Mouse (Mus musculus): ENCODE measurements around the gene Cacna1c. TPM values are rescaled to one million over a fixed set of nuclear protein-coding genes. Genes with fewer than 3 reads are reported as not detected.

The Cacna1c gene
- polyA plus RNA-seq, 1 experiment from 2014 or later: 5.2 TPM

DNA sequence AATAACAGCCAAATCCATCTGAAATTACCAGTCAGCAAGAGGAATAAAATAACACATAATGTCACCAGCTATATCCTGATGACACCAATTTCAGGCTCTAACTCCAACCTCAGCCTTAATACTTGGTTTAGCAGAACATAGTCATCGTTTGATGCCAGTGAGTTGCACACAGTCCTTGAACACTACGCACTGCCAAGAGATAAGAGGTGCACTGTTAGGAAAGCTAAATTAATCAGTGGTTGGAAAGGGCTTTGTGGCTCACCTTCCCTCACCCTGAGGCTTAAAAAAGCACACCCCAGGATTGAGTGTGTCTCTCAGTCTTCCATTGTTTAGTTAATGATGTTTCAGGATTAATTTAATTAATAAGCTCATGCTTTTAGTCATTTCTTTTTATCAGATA lies 16.0 kb downstream of the Cacna1c start:
- H3K4me1 ChIP-seq (replicated peaks): peaks cover 34% of the 10 kb centered on the region
- H3K27me3 ChIP-seq: no peaks in the 10 kb centered on the region
- peaks cover 10% of the 10 kb centered on the region for H3K36me3 ChIP-seq
- no peak overlapping the region for H3K4me2 ChIP-seq (replicated peaks)
- H3K27ac ChIP-seq: no peak overlapping the region
- no peak for ATAC-seq
- H3K9ac ChIP-seq (replicated peaks): no peak overlapping the region
- H3K4me3 ChIP-seq (replicated peaks): no peak overlapping the region
- no peaks in the 10 kb centered on the region for H3K9me3 ChIP-seq
- WGBS: 83% methylated on average over 2 of the region's 2 CpGs

GRCm38 (mm10) chr6:119177101-119177500 lies 19.1 kb downstream of the Cacna1c start:
- Histone ChIP-seq H3K4me3 (replicated peaks) (0 out of 2 replicates have a peak overlapping the region, but pooled peaks have one; percentile 71), H3K4me2 (replicated peaks) (peak overlapping the region; percentile 63), H3K27me3 (no peaks in the 10 kb centered on the region), H3K9me3 (no peaks in the 10 kb centered on the region), H3K27ac (peak overlapping the region; percentile 53), H3K36me3 (no peaks in the 10 kb centered on the region; the same call in 1 of the 2 replicates), H3K4me1 (replicated peaks) (peaks cover 33% of the 10 kb centered on the region), H3K9ac (replicated peaks) (peak overlapping the region; percentile 81; the same call in 1 of the 2 replicates)
- 50% methylated on average over 8 of the region's 8 CpGs for WGBS
- ATAC-seq: no peak

- Histone ChIP-seq H3K4me1 (replicated peaks) (peaks cover 33% of the 10 kb centered on the region), H3K4me3 (replicated peaks) (peak overlapping the region; percentile 71), H3K27me3 (no peaks in the 10 kb centered on the region), H3K27ac (no peak overlapping the region), H3K9ac (replicated peaks) (peak overlapping the region; percentile 81; the same call in 1 of the 2 replicates), H3K36me3 (no peaks in the 10 kb centered on the region; the same call in 1 of the 2 replicates), H3K4me2 (replicated peaks) (peak overlapping the region; percentile 63), H3K9me3 (no peaks in the 10 kb centered on the region)
- WGBS: 70% methylated on average over 7 of the region's 7 CpGs
- no peak for ATAC-seq
Measured at GRCm38 (mm10) chr6:119176103-119176502, 20.1 kb downstream of the Cacna1c start.

DNA sequence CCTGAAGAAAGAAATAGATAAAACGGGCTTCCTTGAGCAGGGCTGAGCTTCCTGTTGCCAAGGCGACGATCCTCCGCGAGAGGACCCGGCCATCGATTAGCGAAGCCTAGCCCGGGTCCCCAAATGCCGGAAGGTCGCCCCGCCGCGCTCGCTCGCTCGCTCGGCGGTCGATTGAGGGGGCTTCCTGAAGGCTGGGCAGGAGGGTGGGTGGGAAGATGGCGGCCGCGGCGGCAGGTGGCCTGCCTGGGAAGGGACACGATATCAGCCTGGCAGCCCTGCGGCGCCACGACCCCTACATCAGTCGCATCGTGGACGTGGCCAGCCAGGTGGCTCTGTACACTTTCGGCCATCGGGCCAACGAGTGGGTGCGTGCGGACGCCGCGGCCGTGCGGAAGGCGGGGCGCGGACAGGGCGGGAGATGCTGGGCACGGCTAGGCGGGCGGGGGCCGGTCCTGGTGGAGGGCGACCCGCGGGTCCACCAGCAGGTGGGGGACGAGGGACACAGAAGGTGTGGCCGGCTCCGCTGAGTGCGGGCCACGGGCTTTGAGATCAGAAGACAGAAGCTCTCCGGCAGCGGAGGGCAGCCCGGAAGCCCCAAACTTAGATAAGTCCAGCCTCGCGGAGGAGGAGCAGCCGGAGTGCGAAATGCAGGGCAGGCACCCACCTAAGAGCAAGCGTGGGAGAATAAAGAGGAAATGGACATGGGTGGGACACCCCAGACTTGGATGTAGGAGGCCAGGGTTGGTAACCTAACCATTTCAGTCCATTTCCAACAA lies 21.0 kb downstream of the Cacna1c start, which contains the start of gene Dcp1b:
Gene Dcp1b (plus strand): TSS at position 176 of the 776 bp plus-strand sequence.
- under 1% methylated on average over 65 of the region's 65 CpGs for WGBS
- Histone ChIP-seq H3K4me2 (replicated peaks) (peak within 1 kb of the TSS; percentile 63), H3K9ac (replicated peaks) (peak within 1 kb of the TSS; percentile 81), H3K27ac (peak within 1 kb of the TSS; percentile 93), H3K4me3 (replicated peaks) (peak within 1 kb of the TSS; percentile 71), H3K4me1 (replicated peaks) (peaks cover 33% of the 10 kb centered on the region), H3K36me3 (no peaks in the 10 kb centered on the region), H3K27me3 (no peaks in the 10 kb centered on the region), H3K9me3 (no peaks in the 10 kb centered on the region)
- peak; percentile 94 for ATAC-seq

DNA sequence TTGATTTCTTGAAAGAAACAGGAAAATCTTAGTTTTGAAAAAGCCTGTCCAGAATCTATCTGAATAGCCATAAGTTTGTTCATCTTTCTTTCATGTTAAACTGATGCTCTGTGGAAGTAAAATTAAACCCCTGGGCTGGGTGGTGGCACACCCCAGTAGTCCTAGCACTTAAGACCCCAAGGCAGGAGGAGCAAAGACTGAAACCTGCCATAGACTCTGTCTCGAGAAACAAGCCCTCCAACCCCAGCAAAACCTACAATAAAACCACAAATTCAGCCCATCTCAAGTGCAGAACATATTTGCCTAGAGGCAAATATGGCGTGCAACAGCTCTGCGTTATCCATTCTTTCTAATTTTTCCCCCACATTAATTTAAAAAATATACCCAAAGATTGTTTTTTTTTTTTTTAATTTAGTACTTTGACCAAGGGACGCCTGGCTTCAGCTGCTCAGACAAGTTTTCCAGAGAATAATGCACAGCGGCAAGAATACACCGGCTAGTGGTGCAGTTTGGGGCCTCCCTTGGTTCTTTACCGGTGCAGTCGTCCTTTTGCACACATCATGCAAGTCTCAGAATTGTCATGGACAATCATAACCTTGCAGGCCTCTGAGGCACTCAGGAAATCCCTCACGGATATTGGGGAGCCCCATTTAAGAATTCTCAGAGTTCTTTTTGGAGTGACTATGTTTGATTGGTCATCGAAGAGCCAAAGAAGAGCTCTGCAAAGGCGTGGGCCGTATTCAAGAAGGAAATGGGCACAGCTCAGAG lies 21.7 kb downstream of the Cacna1c start:
- Histone ChIP-seq H3K4me3 (replicated peaks) (peak overlapping the region; percentile 71), H3K27ac (peak overlapping the region; percentile 48), H3K9me3 (no peaks in the 10 kb centered on the region), H3K4me2 (replicated peaks) (peak overlapping the region; percentile 63), H3K9ac (replicated peaks) (0 out of 2 replicates have a peak overlapping the region, but pooled peaks have one; percentile 5), H3K27me3 (no peaks in the 10 kb centered on the region), H3K36me3 (no peaks in the 10 kb centered on the region), H3K4me1 (replicated peaks) (peaks cover 30% of the 10 kb centered on the region)
- WGBS: 53% methylated on average over 12 of the region's 12 CpGs
- peak; percentile 43 for ATAC-seq

DNA sequence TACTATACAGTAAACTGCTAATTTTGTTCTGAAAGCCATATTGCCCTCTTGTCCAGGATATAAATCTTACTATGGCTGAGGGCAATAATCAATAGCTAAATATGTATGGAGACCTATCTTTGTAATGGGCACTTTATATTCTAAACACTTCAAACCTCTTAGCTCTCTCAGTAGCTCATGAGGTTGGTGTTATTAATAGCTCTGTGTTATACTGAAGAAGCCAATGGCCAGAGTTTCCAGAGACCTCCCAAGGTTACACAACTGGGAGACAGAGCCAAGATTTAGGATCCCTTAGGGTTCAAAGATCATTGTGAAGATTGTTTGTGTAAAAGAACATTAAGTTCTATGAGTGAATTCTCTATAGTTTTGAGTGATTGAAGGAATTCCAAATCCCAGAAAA lies 30.5 kb downstream of the Cacna1c start:
- Histone ChIP-seq H3K9ac (replicated peaks) (no peak overlapping the region), H3K27me3 (no peaks in the 10 kb centered on the region), H3K9me3 (no peaks in the 10 kb centered on the region), H3K4me3 (replicated peaks) (no peak overlapping the region), H3K36me3 (no peaks in the 10 kb centered on the region), H3K4me1 (replicated peaks) (no peaks in the 10 kb centered on the region), H3K27ac (no peak overlapping the region), H3K4me2 (replicated peaks) (no peak overlapping the region)
- ATAC-seq: no peak

- WGBS: 74% methylated on average over 4 of the region's 4 CpGs
- Histone ChIP-seq H3K4me1 (replicated peaks) (no peaks in the 10 kb centered on the region), H3K9ac (replicated peaks) (no peak overlapping the region), H3K4me2 (replicated peaks) (no peak overlapping the region), H3K9me3 (no peaks in the 10 kb centered on the region), H3K27ac (no peak overlapping the region), H3K27me3 (no peaks in the 10 kb centered on the region), H3K36me3 (no peaks in the 10 kb centered on the region), H3K4me3 (replicated peaks) (no peak overlapping the region)
- ATAC-seq: no peak
Measured at GRCm38 (mm10) chr6:119145109-119145508, 51.1 kb downstream of the Cacna1c start.

DNA sequence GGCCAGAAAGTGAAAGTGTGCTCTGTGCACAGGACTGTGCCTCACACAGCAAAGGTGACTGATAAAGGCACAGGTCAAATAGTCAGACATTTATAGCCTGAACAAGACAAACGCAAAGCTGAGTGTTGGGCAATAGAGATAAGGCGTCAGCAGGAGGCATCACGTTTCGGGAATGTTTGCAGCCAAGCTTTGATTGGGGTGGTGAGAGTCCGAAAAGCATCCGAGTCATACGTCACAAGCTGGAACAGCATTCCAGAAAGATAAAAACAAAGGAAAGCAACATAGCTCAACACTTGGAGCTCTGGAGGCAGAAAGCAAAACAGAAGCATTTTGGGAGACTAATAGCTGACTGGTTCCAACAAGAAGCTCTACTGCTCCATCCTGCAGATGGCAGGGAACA lies 56.7 kb downstream of the Cacna1c start:
- H3K27me3 ChIP-seq: no peaks in the 10 kb centered on the region
- no peak for ATAC-seq
- H3K4me2 ChIP-seq (replicated peaks): no peak overlapping the region
- H3K9me3 ChIP-seq: no peaks in the 10 kb centered on the region
- H3K9ac ChIP-seq (replicated peaks): no peak overlapping the region
- 91% methylated on average over 7 of the region's 7 CpGs for WGBS
- H3K36me3 ChIP-seq: no peaks in the 10 kb centered on the region
- no peaks in the 10 kb centered on the region for H3K4me1 ChIP-seq (replicated peaks)
- H3K4me3 ChIP-seq (replicated peaks): no peak overlapping the region
- no peak overlapping the region for H3K27ac ChIP-seq

DNA sequence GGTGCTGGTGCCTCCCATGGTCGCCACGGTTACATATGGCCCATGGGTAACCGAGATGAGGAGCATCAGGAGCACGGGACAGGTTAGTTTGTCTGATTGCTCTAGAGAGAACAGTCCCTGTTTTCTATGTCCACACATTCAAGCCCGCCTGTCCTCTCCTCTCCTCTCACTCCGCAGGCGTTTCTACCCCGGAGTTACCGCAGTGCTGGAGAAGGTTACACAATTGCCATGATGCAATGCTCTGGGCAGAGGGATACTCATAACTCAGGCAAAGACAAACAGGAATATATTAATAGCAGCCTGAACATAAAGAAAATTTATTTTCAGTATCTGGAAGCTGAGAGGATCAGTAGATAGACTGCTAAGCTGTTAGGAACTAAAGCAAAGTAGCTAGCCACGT lies 58.5 kb downstream of the Cacna1c start:
- no peak for ATAC-seq
- Histone ChIP-seq H3K27ac (no peak overlapping the region), H3K4me2 (replicated peaks) (no peak overlapping the region), H3K36me3 (no peaks in the 10 kb centered on the region), H3K4me3 (replicated peaks) (no peak overlapping the region), H3K9me3 (no peaks in the 10 kb centered on the region), H3K27me3 (no peaks in the 10 kb centered on the region), H3K9ac (replicated peaks) (no peak overlapping the region), H3K4me1 (replicated peaks) (no peaks in the 10 kb centered on the region)
- WGBS: 84% methylated on average over 10 of the region's 10 CpGs

DNA sequence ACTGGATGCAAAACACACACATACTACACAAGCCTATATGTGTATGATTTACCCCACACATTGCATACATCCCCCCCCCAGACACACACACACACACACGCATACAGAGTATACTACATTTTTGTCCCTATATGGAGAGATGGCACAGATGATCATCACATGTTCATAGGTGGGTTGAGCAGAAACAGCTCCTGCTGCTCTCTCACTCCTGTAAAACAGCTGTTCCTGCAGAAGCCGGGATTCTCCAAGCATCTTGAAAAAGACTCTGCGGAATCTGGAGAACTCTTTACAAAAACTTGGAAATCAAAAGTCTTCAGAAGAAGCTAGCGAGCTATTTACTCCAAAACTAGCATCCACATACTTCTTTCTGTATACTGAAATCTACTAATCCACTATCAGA lies 63.4 kb downstream of the Cacna1c start:
- 93% methylated on average over 4 of the region's 4 CpGs for WGBS

DNA sequence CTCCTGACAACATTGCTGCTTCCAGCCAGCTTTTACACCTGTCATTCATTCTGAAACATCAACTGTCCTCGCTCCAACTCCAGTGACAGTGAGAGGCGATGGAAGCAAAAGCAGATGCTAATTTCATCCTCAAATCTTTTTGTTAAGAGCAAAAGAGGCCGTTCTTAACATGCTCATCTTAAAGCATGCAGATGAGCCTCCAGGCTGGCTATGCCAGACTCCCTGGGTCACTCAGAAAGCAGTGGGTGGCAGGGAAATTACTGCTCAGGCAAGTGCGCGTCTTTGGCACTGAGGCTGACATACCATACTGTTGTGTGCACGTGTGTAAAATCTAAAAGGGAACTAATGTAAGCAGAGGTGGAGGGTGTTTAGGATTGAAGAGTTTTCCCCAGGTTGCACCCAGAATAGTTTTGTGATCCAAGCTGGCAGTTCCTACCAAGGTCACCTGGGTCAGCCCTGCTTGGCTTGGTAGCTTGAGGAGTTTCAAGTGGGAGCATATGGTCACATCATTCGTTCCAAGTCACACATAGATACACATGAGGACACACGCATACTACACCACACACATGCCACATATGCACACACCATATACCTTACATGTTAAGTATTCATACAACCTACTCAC lies 64.0 kb downstream of the Cacna1c start:
- no peak overlapping the region for H3K4me3 ChIP-seq (replicated peaks)
- no peaks in the 10 kb centered on the region for H3K4me1 ChIP-seq (replicated peaks)
- H3K4me2 ChIP-seq (replicated peaks): no peak overlapping the region
- H3K9me3 ChIP-seq: no peaks in the 10 kb centered on the region
- WGBS: 75% methylated on average over 8 of the region's 8 CpGs
- no peaks in the 10 kb centered on the region for H3K36me3 ChIP-seq
- no peak overlapping the region for H3K9ac ChIP-seq (replicated peaks)
- no peaks in the 10 kb centered on the region for H3K27me3 ChIP-seq
- no peak for ATAC-seq
- H3K27ac ChIP-seq: no peak overlapping the region

More for the DNA sequence above, 63.4 kb downstream of the Cacna1c start:
- ATAC-seq: no peak
- H3K4me3 ChIP-seq (replicated peaks): no peak overlapping the region
- H3K4me2 ChIP-seq (replicated peaks): no peak overlapping the region
- H3K4me1 ChIP-seq (replicated peaks): no peaks in the 10 kb centered on the region
- H3K36me3 ChIP-seq: no peaks in the 10 kb centered on the region
- H3K9me3 ChIP-seq: no peaks in the 10 kb centered on the region
- no peak overlapping the region for H3K9ac ChIP-seq (replicated peaks)
- no peak overlapping the region for H3K27ac ChIP-seq
- no peaks in the 10 kb centered on the region for H3K27me3 ChIP-seq

GRCm38 (mm10) chr6:119129664-119130063 lies 66.6 kb downstream of the Cacna1c start:
- Histone ChIP-seq H3K9ac (replicated peaks) (no peak overlapping the region), H3K4me3 (replicated peaks) (no peak overlapping the region), H3K4me1 (replicated peaks) (no peaks in the 10 kb centered on the region), H3K36me3 (no peaks in the 10 kb centered on the region), H3K27ac (no peak overlapping the region), H3K4me2 (replicated peaks) (no peak overlapping the region), H3K27me3 (no peaks in the 10 kb centered on the region), H3K9me3 (no peaks in the 10 kb centered on the region; the same call in 1 of the 2 replicates)
- ATAC-seq: no peak
- 80% methylated on average over 5 of the region's 5 CpGs for whole genome bisulfite sequencing

Data from midbrain, embryonic 13.5 days (tissue).